ENCODE assay signal across 10 mouse cellular contexts in genomic region chr7:107749270-107749669, GRCm38 (mm10). TPM values are rescaled to one million over a fixed set of nuclear protein-coding genes. Genes with fewer than 3 reads are reported as not detected.
DNase-seq lines count a peak whose midpoint lies in the region; ATAC-seq lines count a peak whose summit lies in the region.
"Had no signal": no experiment of that assay in that cellular context is flagged by ENCODE, and none has a peak within 500 bp of the region (broad histone marks: within the 10 kb centered on the region; RNA-seq: fewer than 3 reads in every experiment).

No protein-coding gene starts in this region.

- no peak overlapping the region for H3K27ac ChIP-seq in forebrain, embryonic 10.5 days
- H3K27ac ChIP-seq in intestine, embryonic 14.5 days (ENCODE audit: low read depth), result no peak overlapping the region

- 4% methylated on average over 3 of the region's 3 CpGs for WGBS in forebrain, embryonic 10.5 days
- 9% methylated on average over 3 of the region's 3 CpGs for WGBS in intestine, embryonic 14.5 days

- H3K9ac ChIP-seq in intestine, embryonic 14.5 days (ENCODE audit: low read length), result no peak overlapping the region

- H3K4me1 ChIP-seq in forebrain, embryonic 10.5 days, result 0 out of 2 replicates have a peak, but pooled peaks cover 6% of the 10 kb centered on the region
- no peaks in the 10 kb centered on the region for H3K4me1 ChIP-seq in intestine, embryonic 14.5 days (replicated peaks; ENCODE audit: control insufficient read depth, insufficient read depth, low read length)

- no peaks in the 10 kb centered on the region for H3K9me3 ChIP-seq in forebrain, embryonic 10.5 days
- no peaks in the 10 kb centered on the region for H3K9me3 ChIP-seq in intestine, embryonic 14.5 days (ENCODE audit: control insufficient read depth, low read length)

- no peak overlapping the region for H3K4me3 ChIP-seq in forebrain, embryonic 10.5 days
- H3K4me3 ChIP-seq in intestine, embryonic 14.5 days (ENCODE audit: low read depth, low read length), result no peak overlapping the region
- H3K4me3 ChIP-seq: myocyte had no signal

- H3K27me3 ChIP-seq in forebrain, embryonic 10.5 days (ENCODE audit: poor library complexity, severe bottlenecking), result no peaks in the 10 kb centered on the region; the same call in 1 of the 2 replicates
- no peaks in the 10 kb centered on the region for H3K27me3 ChIP-seq in intestine, embryonic 14.5 days (replicated peaks; ENCODE audit: control insufficient read depth, insufficient read depth, low read length)

- H3K36me3 ChIP-seq in forebrain, embryonic 10.5 days (replicated peaks), result no peaks in the 10 kb centered on the region
- H3K36me3 ChIP-seq in intestine, embryonic 14.5 days (ENCODE audit: control insufficient read depth, insufficient read depth, low read length), result peaks cover 16% of the 10 kb centered on the region

- ATAC-seq in intestine, embryonic 14.5 days (replicated peaks; ENCODE audit: low FRiP score, low TSS enrichment, low read depth), result 0 out of 2 replicates have a peak, but pooled peaks have one; percentile 35

- no peak overlapping the region for H3K4me2 ChIP-seq in intestine, embryonic 14.5 days (ENCODE audit: low read length)

- DNase-seq in layer of hippocampus, adult 11-12 months (ENCODE audit: low spot score), result peak; percentile 41
- no peak for DNase-seq in layer of hippocampus, adult 9-11 months
- peak; percentile 42 for DNase-seq in Muller cell, postnatal 12 days (ENCODE audit: inconsistent ontology term)
- peak; percentile 28 for DNase-seq in forebrain, embryonic 10.5 days (ENCODE audit: extremely low spot score, low spot score)
- DNase-seq in intestine, embryonic 14.5 days (ENCODE audit: low spot score), result peak; percentile 79
- DNase-seq in lung, postnatal 10 days, result peak; percentile 51
- DNase-seq in skeletal muscle tissue, adult 2 months (ENCODE audit: low read depth, low spot score), result peak; percentile 25
- no peak for DNase-seq in adrenal gland, postnatal 25 days

RNA-seq across cellular contexts. Expression of gene Cyb5r2, which starts 8.6 kb away (rescaled TPM):
- 0.25 and 0.29 TPM in 2 replicates for polyA plus RNA-seq in forebrain, embryonic 10.5 days (2016; fragmentation: Nextera tagmentation; extraction: Ambion mirVana)
- 0.31 and 0.40 TPM in 2 replicates for polyA plus RNA-seq in intestine, embryonic 14.5 days (2014; fragmentation: Nextera tagmentation; extraction: Ambion mirVana)
- not detected in 2 replicates for total RNA-seq in adrenal gland, postnatal 25 days (2021)

RNA-seq across cellular contexts. Expression of gene Ovch2, which starts 51.7 kb away (rescaled TPM):
- not detected in 2 replicates for polyA plus RNA-seq in forebrain, embryonic 10.5 days (2016; fragmentation: Nextera tagmentation; extraction: Ambion mirVana)
- polyA plus RNA-seq in intestine, embryonic 14.5 days (2014; fragmentation: Nextera tagmentation; extraction: Ambion mirVana), result not detected in 2 replicates
- not detected in 2 replicates for total RNA-seq in adrenal gland, postnatal 25 days (2021)
- polyA plus RNA-seq: heart, embryonic 16.5 days; myocyte had no signal

Comparison
In these comparisons a context has a peak if more than half of its experiments do, and no peak if none do; other contexts are left out.
1. DNase-seq: peak in layer of hippocampus, adult 11-12 months (single experiment), Muller cell, postnatal 12 days (single experiment), forebrain, embryonic 10.5 days (single experiment), intestine, embryonic 14.5 days (single experiment), lung, postnatal 10 days (single experiment) and skeletal muscle tissue, adult 2 months (single experiment); none in layer of hippocampus, adult 9-11 months (single experiment) and adrenal gland, postnatal 25 days (single experiment).